Mouse (Mus musculus): ENCODE measurements at regions not wholly inside any gene's neighbourhood (a gene's known extent, or its start where the extent isn't known, plus 50 kb on each side); places are given as distances from the start of the nearest gene placed in this dataset.

DNA sequence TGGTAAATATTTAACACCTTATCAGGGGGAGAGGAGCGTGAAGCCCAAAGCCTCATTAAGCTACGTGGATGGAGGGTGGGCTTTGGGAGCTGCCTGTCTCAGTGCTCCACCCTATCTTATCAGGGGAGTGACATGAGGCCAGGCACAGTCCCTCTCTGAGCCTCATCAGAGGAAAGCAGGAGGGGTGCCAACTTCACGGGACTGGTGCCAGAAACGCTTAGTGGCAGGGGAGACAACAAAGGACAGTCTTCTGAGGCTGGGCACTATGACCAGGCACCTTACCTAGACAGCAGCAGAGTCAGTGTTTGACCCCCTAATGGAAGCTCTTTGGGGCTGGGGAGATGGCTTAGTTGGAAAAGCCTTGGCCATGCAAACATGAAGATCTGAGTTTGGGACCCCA, 49.9 kb upstream of the 3110018I06Rik start:
- ATAC-seq = no peak
- DNase-seq = no peak
- Histone ChIP-seq H3K4me2 (ENCODE audit: low read depth, low read length) (no peak overlapping the region), H3K9me3 (ENCODE audit: low read length) (no peaks in the 10 kb centered on the region), H3K4me3 (ENCODE audit: low read depth, low read length) (no peak overlapping the region), H3K36me3 (replicated peaks; ENCODE audit: insufficient read depth, low read length) (no peaks in the 10 kb centered on the region), H3K27me3 (ENCODE audit: insufficient read depth, low read length) (no peaks in the 10 kb centered on the region), H3K4me1 (ENCODE audit: insufficient read depth) (no peaks in the 10 kb centered on the region), H3K9ac (replicated peaks) (no peak overlapping the region), H3K27ac (ENCODE audit: low read depth) (no peak overlapping the region)
- 51% methylated on average over 4 of the region's 4 CpGs for WGBS (ENCODE audit: insufficient replicate concordance)
- TF ChIP-seq CTCF (IDR thresholded peaks at IDR 0.05; ENCODE audit: low read depth) (no peak), EP300 (IDR thresholded peaks at IDR 0.05; ENCODE audit: low read depth) (no peak)

All from liver, postnatal 0 days (tissue).